Mouse (Mus musculus): Measurements from ENCODE around the gene Nprl2. TPM values are rescaled to one million over a fixed set of nuclear protein-coding genes. Genes with fewer than 3 reads are reported as not detected.
A peak's percentile ranks its signal among the peaks of the same experiment; 100 is the strongest.

The Nprl2 gene
- polyA plus RNA-seq, 1 experiment from 2014 or later = 40.4 TPM

DNA sequence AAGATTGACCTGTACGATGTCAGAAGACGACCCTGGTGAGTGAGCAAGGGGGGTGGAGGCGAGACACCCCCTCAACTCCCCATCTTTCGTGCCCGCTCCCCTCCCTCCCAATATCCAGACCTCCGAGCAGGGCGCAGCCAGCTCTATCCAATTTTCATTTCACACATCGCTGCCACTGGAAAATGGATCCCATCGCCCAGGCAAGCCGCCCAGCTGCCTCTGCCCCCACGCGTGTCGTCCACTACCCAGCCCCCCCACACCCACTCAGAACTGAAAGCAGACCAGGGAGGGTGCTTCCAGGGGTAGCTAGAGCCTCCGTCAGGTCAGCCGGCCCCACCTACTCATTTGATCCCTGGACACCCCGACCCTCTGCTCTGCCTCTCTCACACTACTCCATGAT is 29.7 kb upstream of the Nprl2 start:
- peaks cover 10% of the 10 kb centered on the region for H3K27me3 ChIP-seq

DNA sequence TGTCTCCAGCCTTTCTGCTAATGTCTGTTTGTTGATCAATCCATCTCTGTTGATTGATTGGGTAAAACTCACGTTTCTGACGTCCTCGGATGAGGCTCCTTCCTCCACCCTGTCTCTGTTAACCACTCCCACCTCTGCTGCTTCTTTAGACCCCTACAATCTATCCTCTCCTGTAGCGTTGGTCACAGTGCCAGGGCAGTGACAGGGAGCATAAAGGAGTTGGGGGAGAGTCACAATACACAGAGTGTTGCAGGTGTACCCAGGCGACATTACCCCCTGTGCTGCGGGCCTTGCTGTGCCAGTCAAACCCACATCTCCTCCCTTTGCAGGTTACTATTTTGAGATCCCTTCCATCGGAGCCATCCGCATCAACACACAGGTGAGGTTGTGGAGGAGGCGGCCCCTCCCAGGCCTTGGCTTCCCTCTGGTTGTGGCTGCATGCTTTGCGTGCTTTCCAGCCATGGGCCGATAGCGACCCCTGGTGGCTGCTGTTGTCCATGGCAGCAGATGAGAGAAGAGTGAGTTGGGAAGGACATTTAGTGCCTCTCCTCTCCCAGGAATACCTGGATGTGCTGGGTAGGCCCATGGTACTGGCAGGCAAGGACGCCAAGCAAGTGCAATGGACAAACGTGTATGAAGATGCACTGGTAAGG is 27.6 kb upstream of the Nprl2 start:
- peaks cover 12% of the 10 kb centered on the region for H3K27me3 ChIP-seq
- H3K4me1 ChIP-seq = 0 out of 2 replicates have a peak, but pooled peaks cover 10% of the 10 kb centered on the region
- ATAC-seq (ENCODE audit: insufficient number of reproducible peaks, low FRiP score, low TSS enrichment, low read depth) = peak; percentile 13; the same call in 1 of the 2 replicates
- H3K9me3 ChIP-seq = no peaks in the 10 kb centered on the region
- no peak overlapping the region for H3K9ac ChIP-seq
- 19% methylated on average over 14 of the region's 14 CpGs for WGBS
- no peak overlapping the region for H3K4me2 ChIP-seq
- H3K4me3 ChIP-seq = no peak overlapping the region
- no peak overlapping the region for H3K27ac ChIP-seq
- no peaks in the 10 kb centered on the region for H3K36me3 ChIP-seq

More for the DNA sequence above, 29.7 kb upstream of the Nprl2 start:
- H3K4me3 ChIP-seq = no peak overlapping the region
- no peaks in the 10 kb centered on the region for H3K9me3 ChIP-seq
- H3K27ac ChIP-seq = no peak overlapping the region
- peaks cover 26% of the 10 kb centered on the region for H3K4me1 ChIP-seq
- no peak overlapping the region for H3K4me2 ChIP-seq
- 80% methylated on average over 16 of the region's 16 CpGs for WGBS
- no peak for ATAC-seq (ENCODE audit: insufficient number of reproducible peaks, low FRiP score, low TSS enrichment, low read depth)
- H3K36me3 ChIP-seq = no peaks in the 10 kb centered on the region
- no peak overlapping the region for H3K9ac ChIP-seq

DNA sequence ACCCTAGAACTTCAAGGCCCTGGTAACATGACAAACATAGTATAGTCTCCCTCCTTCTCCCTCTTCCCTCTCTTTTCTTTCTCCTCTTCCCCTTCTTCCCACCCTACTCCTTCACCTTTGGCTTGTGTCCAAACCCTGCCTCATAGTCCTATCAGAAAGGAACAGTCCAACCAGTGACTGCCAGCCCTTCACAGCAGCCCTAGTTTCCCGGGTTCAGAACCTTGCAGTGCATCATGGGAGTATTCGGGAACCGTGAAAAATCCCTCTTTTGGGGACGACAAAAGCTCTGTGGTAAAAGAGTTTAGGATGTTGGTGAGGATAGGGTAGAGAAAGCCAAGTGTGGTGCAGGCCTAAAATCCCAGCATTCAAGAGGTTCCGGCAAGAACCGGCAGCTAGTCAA is 21.7 kb upstream of the Nprl2 start:
- H3K4me3 ChIP-seq = no peak overlapping the region
- H3K9me3 ChIP-seq = no peaks in the 10 kb centered on the region
- no peak overlapping the region for H3K27ac ChIP-seq
- no peaks in the 10 kb centered on the region for H3K36me3 ChIP-seq
- H3K4me1 ChIP-seq = peaks cover 16% of the 10 kb centered on the region
- H3K27me3 ChIP-seq = peaks cover 13% of the 10 kb centered on the region
- ATAC-seq (ENCODE audit: insufficient number of reproducible peaks, low FRiP score, low TSS enrichment, low read depth) = no peak
- H3K4me2 ChIP-seq = no peak overlapping the region
- WGBS = 65% methylated on average over 6 of the region's 6 CpGs
- no peak overlapping the region for H3K9ac ChIP-seq

DNA sequence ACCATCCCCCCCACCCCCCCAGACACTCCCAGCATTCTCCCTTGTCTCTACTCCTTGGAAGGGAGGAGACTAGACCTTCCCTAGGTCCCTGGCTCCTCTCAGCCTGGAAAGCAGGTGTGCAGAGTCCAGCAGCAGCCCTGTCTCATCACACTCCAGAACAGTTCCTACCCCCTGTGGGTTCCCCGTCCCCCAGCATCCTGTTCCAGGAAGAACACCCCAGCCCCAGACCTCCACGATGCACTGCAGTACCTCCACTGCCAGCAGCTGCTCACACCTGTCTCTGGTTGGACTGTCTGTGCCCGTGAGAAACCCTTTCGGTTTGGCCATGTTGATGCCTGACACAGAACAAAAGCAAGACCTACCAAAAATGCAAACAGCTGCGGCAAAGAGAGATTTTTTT is 20.8 kb upstream of the Nprl2 start:
- Histone ChIP-seq H3K27ac (no peak overlapping the region), H3K27me3 (peaks cover 22% of the 10 kb centered on the region), H3K9me3 (no peaks in the 10 kb centered on the region), H3K36me3 (no peaks in the 10 kb centered on the region), H3K4me2 (no peak overlapping the region), H3K9ac (no peak overlapping the region), H3K4me1 (peaks cover 16% of the 10 kb centered on the region), H3K4me3 (no peak overlapping the region)
- 37% methylated on average over 5 of the region's 5 CpGs for WGBS
- ATAC-seq (ENCODE audit: insufficient number of reproducible peaks, low FRiP score, low TSS enrichment, low read depth) = no peak

DNA sequence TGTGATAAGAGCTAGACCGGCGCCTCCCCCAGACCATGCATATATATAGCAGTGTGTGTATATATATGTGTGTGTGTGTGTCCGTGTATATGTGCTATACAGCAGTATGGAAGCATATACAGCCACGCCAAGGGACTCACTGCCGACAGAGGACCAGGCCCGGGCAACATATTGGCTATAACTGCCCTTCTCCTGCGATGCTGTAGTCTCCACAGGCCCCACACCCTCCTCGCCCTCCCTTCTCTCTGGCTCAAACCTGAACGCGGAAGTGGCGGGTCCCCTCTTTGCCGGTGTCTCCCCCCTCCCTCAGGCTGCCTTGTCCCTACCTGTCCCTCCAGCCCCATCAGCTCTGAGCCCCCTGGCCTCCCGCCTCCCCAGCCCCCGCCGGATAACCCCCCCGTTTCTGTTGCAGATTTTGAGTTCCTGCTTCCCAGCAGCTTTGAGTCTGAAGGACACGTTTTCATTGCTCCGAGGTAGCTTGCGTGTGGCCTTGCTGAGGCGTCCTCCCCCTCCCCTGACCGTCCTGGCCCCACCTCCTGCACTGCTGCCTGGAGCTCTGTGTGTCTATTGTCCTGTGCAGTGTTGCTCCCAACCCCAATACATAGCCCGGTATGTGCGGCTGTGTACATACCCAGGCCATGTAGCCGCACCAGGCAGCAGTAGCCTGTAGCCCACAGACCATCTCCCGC is 20.2 kb upstream of the Nprl2 start:
- no peak overlapping the region for H3K27ac ChIP-seq
- H3K27me3 ChIP-seq = peaks cover 28% of the 10 kb centered on the region
- no peaks in the 10 kb centered on the region for H3K9me3 ChIP-seq
- ATAC-seq (ENCODE audit: insufficient number of reproducible peaks, low FRiP score, low TSS enrichment, low read depth) = no peak
- WGBS = 20% methylated on average over 25 of the region's 25 CpGs
- no peaks in the 10 kb centered on the region for H3K36me3 ChIP-seq
- no peak overlapping the region for H3K9ac ChIP-seq
- H3K4me3 ChIP-seq = no peak overlapping the region
- peak overlapping the region; percentile 34 for H3K4me2 ChIP-seq
- peaks cover 23% of the 10 kb centered on the region for H3K4me1 ChIP-seq

DNA sequence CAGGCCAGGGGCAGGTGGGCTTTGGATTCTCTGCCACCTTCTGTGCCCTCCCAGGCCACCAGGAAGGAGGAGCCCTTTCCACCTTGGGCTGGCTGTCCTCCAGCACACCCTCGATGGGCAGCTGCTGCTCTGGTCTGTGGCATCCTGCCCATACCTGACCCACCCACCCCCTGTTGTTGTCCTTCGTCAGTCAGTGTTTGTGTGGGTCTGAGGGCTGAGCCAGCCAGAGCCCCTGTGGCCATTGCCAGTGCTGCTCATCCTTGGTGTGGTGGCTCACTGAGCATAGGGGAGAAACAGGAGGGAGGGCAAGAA is 19.7 kb upstream of the Nprl2 start:
- H3K9ac ChIP-seq = no peak overlapping the region
- peaks cover 33% of the 10 kb centered on the region for H3K27me3 ChIP-seq
- H3K4me3 ChIP-seq = no peak overlapping the region
- no peaks in the 10 kb centered on the region for H3K9me3 ChIP-seq
- H3K4me2 ChIP-seq = peak overlapping the region; percentile 34; the same call in 1 of the 2 replicates
- no peak for ATAC-seq (ENCODE audit: insufficient number of reproducible peaks, low FRiP score, low TSS enrichment, low read depth)
- H3K36me3 ChIP-seq = no peaks in the 10 kb centered on the region
- 30% methylated on average over 2 of the region's 2 CpGs for WGBS
- H3K4me1 ChIP-seq = peaks cover 28% of the 10 kb centered on the region
- H3K27ac ChIP-seq = no peak overlapping the region

DNA sequence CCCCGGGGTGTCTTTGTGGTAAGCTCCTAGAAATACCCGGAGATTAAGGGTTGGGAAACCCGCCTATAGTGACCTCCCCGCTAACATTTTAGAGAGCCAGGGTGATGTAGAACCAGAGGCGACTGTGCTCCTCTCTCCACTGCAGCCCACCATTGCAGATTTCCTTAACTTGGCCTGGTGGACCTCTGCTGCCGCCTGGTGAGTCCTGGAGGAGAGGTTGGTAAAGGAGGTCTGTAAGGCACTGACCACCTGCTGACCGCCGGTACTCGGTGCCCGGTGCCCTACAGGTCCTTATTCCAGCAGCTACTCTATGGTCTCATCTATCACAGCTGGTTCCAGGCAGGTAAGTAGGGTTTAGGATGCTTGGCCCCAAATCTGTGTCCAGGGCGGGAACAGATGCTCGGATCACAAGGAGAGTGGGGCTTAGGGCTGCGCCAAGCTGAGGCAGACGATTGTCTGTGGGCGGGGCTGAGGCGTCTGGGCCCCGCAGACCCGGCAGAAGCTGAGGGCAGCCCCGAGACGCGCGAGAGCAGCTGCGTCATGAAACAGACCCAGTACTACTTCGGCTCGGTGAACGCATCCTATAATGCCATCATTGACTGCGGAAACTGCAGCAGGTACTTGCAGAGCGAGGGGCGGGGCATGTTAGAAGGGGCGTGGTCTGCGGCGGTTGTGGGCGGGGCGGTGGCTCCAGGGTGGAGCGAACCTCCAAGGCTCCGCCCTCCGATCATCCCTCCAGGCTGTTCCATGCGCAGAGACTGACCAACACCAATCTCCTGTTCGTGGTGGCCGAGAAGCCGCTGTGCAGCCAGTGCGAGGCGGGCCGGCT is 15.6 kb upstream of the Nprl2 start:
- no peak overlapping the region for H3K9ac ChIP-seq
- WGBS = 5% methylated on average over 44 of the region's 44 CpGs
- H3K4me2 ChIP-seq = peak overlapping the region; percentile 67
- H3K9me3 ChIP-seq = no peaks in the 10 kb centered on the region
- H3K36me3 ChIP-seq = no peaks in the 10 kb centered on the region
- H3K27ac ChIP-seq = no peak overlapping the region
- ATAC-seq (ENCODE audit: insufficient number of reproducible peaks, low FRiP score, low TSS enrichment, low read depth) = 0 out of 2 replicates have a peak, but pooled peaks have one; percentile 16
- peaks cover 43% of the 10 kb centered on the region for H3K27me3 ChIP-seq
- H3K4me3 ChIP-seq = peak overlapping the region; percentile 36
- peaks cover 24% of the 10 kb centered on the region for H3K4me1 ChIP-seq

DNA sequence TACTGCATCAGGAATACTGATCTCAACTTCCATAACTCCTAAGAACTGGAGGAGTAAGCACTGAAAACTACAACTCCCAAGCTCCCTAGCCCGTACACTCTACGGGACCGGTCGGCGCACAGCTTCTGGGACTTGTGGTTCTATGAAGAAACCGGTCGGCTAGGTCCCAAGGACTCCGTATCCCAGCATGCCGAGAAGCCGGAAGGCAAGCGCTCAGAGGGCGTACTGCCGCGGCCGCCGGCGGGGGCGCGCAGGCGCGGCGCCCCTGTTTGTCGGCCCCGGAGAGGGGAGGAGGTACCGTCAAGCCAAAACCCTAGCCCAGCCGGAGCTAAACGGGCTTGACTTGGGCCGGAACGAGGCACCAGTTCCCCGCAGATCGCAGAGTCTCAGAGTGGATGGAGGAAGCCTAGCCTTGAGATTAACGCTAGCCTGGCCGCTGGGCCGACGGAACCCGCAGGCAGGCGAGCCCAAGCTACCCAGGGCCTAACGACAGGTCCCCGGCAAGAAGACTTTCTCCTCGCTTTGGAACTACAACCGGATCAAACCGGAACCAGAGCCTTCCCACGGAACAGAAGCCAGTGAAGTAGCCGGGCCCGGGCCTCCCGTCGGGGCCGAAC is 8.1 kb upstream of the Nprl2 start, which contains the start of gene Tmem115:
TSS of gene Tmem115 (plus strand) at position 155 of the 617 bp plus-strand sequence.
- peaks cover 5% of the 10 kb centered on the region; the same call in 1 of the 2 replicates for H3K27me3 ChIP-seq
- H3K9me3 ChIP-seq = no peaks in the 10 kb centered on the region
- peak within 1 kb of the TSS; percentile 81 for H3K4me3 ChIP-seq
- peak; percentile 98 for ATAC-seq (ENCODE audit: insufficient number of reproducible peaks, low FRiP score, low TSS enrichment, low read depth)
- H3K36me3 ChIP-seq = peaks cover 16% of the 10 kb centered on the region
- peak within 1 kb of the TSS; percentile 81 for H3K4me2 ChIP-seq
- H3K4me1 ChIP-seq = peaks cover 29% of the 10 kb centered on the region
- peak within 1 kb of the TSS; percentile 93 for H3K27ac ChIP-seq
- H3K9ac ChIP-seq = peak within 1 kb of the TSS; percentile 77
- WGBS = 0% methylated on average over 47 of the region's 48 CpGs

DNA sequence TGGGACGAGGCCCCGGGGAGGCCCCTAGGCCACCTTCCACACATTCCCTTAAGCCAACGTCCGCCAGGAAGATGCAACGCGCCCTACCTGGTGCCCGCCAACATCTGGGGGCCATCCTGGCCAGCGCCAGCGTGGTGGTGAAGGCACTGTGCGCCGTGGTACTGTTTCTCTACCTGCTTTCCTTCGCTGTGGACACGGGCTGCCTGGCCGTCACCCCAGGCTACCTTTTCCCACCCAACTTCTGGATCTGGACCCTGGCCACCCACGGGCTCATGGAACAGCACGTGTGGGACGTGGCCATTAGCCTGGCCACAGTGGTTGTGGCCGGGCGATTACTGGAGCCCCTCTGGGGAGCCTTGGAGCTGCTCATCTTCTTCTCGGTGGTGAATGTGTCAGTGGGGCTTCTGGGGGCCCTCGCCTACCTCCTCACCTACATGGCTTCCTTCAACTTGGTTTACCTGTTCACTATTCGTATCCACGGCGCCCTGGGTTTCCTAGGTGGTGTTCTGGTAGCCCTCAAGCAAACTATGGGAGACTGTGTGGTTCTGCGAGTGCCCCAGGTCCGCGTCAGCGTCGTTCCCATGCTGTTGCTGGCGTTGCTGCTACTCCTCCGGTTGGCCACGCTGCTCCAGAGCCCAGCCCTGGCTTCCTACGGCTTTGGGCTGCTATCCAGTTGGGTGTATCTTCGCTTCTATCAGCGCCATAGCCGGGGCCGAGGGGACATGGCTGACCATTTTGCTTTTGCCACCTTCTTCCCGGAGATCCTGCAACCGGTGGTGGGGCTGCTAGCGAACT is 7.4 kb upstream of the Nprl2 start:
- H3K4me3 ChIP-seq = peak overlapping the region; percentile 81
- peak overlapping the region; percentile 81 for H3K4me2 ChIP-seq
- H3K27me3 ChIP-seq = peaks cover under 1% of the 10 kb centered on the region; the same call in 1 of the 2 replicates
- H3K9me3 ChIP-seq = no peaks in the 10 kb centered on the region
- peak overlapping the region; percentile 93 for H3K27ac ChIP-seq
- H3K4me1 ChIP-seq = peaks cover 29% of the 10 kb centered on the region
- H3K36me3 ChIP-seq = peaks cover 23% of the 10 kb centered on the region
- peak overlapping the region; percentile 77 for H3K9ac ChIP-seq
- under 1% methylated on average over 40 of the region's 40 CpGs for WGBS
- ATAC-seq (ENCODE audit: insufficient number of reproducible peaks, low FRiP score, low TSS enrichment, low read depth) = no peak

DNA sequence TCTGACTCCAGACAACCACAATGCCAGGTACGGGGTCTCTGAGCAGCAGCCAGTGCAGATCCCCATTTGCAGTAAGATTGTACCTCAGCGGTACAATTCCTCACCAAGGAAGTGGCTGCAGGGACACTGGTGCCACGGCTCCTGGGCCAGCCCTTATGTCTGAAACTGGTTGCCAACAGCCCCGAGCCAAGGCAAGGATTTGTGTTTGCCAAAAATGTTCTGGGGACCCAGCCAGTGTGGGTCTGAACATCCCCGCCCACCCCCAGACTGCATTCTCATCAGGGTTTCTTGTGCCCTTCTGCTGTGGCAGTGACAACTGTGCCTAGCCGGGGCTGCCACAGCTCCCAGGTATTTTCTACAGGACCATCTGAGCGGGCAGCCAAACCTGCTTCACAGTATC is 3.8 kb upstream of the Nprl2 start:
- Histone ChIP-seq H3K36me3 (peaks cover 31% of the 10 kb centered on the region), H3K4me2 (no peak overlapping the region), H3K9ac (no peak overlapping the region), H3K27me3 (no peaks in the 10 kb centered on the region), H3K9me3 (no peaks in the 10 kb centered on the region), H3K27ac (no peak overlapping the region), H3K4me3 (no peak overlapping the region), H3K4me1 (peaks cover 53% of the 10 kb centered on the region)
- no peak for ATAC-seq (ENCODE audit: insufficient number of reproducible peaks, low FRiP score, low TSS enrichment, low read depth)
- 88% methylated on average over 7 of the region's 7 CpGs for WGBS

DNA sequence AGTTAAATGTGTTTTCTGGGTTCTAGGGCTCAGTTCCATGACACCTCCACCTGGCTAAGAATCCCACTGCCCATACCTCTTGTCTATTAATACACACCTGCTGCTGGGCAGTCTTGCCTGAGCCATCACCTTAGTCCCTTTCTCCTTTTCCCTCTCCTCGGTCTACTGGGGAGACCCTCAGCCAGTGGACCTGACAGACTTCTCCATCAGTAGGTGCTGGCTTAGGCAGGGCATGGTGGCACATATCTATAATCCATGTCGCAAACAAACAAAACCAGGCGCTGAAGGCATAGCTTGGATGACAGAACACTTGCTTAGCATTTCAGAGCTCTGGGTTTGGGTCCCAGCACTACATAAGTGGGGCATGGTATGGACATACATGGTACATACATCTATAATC is 3.3 kb upstream of the Nprl2 start:
- Histone ChIP-seq H3K4me1 (peaks cover 49% of the 10 kb centered on the region), H3K27ac (no peak overlapping the region), H3K4me2 (no peak overlapping the region), H3K27me3 (no peaks in the 10 kb centered on the region), H3K9ac (no peak overlapping the region), H3K4me3 (no peak overlapping the region), H3K36me3 (peaks cover 36% of the 10 kb centered on the region), H3K9me3 (no peaks in the 10 kb centered on the region)
- 96% methylated on average over 3 of the region's 3 CpGs for WGBS
- ATAC-seq (ENCODE audit: insufficient number of reproducible peaks, low FRiP score, low TSS enrichment, low read depth) = no peak
